Mouse (Mus musculus): ENCODE results near the gene Foxp4.

DNA sequence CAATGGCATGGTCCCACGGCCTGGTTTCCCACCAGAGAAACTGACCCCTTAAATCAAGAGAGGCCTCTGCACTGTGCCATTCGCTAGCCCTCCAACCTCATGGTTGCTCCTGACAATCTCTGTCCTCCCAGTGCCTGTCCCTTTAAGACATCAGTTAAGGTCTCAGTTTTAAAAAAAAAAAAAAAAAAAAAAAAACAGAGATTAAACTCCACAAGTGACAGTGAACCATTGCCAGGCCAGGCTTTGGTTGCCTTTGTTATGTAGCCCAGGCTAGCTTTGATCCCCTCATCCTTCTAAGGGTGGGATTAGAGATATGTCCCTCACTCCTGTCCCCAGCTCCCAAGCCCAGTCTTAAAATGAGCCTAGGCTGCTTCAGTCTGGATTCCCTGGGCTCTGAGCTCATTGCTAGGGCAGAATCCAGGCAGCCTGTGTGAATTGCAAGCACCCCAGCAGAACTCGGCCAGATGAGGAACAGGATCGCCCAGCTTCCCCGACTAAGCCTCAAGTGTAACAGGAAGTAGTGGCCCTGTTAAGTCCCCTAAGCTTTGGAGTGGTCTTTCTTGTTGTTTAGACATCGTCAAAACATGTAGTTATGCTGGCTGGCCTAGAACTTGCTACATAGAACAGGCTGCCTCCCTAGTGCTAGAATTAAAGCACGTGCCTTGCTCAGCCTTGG lies 73.7 kb downstream of the Foxp4 start:
- TF ChIP-seq CTCF (IDR thresholded peaks at IDR 0.05; ENCODE audit: low read depth) (no peak), EP300 (optimal IDR thresholded peaks at IDR 0.05) (no peak)
